Mouse (Mus musculus): Measurements from ENCODE around the gene Faap24. TPM values are rescaled to one million over a fixed set of nuclear protein-coding genes. Genes with fewer than 3 reads are reported as not detected.

Faap24 gene
- polyA plus RNA-seq, 1 experiment from 2014 or later = 28.7 TPM

DNA sequence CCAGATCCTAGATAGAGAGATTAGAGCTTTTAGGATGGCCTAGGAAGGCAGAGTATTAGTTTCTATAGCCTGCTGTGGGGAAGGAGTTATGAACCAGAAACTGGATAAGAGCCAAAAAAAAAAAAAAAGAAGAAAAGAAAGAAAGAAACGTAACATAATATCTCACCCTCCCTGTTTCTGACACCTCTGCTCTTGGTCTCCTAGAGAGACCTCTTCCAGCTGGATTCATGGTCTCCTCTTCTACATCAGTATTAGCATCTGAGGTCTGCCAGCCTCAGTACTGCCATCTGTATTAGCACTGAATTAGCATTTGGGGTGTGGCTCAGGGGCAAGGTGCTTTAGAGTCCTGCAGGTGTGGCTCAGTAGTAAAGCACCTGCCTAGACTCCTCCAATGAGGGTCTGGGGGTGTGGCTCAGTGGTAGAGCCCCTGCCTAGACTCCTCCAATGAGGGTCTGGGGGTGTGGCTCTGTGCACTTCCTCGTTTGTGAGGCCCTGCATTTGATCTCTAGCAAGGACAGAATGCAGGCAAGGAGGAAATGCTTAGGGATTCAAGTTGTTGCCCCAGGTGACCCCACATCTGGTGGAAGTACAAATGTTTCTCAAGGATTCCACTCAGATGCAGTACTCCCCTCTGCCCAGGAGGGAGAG is 13.8 kb downstream of the Faap24 start:
- H3K27ac ChIP-seq = no peak overlapping the region
- no peaks in the 10 kb centered on the region for H3K27me3 ChIP-seq (ENCODE audit: insufficient read depth, poor library complexity, severe bottlenecking)
- no peaks in the 10 kb centered on the region for H3K36me3 ChIP-seq
- H3K4me3 ChIP-seq = no peak overlapping the region
- DNase-seq (ENCODE audit: low spot score) = no peak
- WGBS = 69% methylated on average over 2 of the region's 2 CpGs
- H3K9me3 ChIP-seq = no peaks in the 10 kb centered on the region
- peaks cover 6% of the 10 kb centered on the region for H3K4me1 ChIP-seq (replicated peaks)

DNA sequence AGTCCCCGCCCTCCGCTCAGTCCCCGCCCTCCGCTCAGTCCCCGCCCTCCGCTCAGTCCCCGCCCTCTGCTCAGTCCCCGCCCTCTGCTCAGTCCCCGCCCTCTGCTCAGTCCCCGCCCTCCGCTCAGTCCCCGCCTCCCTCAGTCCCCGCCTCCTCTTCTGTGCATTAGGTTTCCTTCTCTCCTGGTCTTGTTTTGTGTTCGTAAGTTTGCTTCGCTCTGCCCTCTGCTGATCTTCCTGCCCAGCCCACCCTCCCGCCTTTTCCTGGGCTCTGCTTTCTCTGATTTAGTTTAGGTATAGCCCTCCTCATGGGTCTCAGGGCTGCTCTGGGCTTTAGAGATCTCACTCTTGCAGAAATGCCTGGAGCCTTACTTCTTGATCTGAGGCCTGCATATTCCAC is 14.8 kb downstream of the Faap24 start:
- WGBS = 40% methylated on average over 16 of the region's 16 CpGs
- Histone ChIP-seq H3K4me1 (replicated peaks) (peaks cover 6% of the 10 kb centered on the region), H3K36me3 (no peaks in the 10 kb centered on the region), H3K4me3 (no peak overlapping the region), H3K9me3 (no peaks in the 10 kb centered on the region), H3K27me3 (ENCODE audit: insufficient read depth, poor library complexity, severe bottlenecking) (no peaks in the 10 kb centered on the region), H3K27ac (no peak overlapping the region)
- no peak for DNase-seq (ENCODE audit: low spot score)

DNA sequence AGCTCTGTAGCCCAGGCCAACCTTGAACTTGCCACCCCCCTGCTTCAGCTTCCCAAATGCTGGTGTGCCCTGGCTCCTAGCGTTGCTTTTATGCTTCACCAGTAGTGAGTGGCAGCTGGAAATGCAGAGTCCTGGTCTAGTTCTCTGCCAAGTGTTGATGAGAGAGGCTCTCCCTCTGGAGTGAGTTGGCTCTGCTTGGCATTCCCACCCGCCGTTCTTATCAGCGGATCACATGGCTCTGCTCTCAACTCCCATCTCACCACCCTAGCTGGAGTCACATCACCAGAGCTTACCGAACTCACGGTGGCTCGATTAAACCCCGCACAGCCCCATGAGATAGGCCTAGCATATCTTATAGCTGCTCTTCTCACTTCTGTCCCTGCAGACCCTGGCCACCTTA is 16.3 kb downstream of the Faap24 start:
- no peak for DNase-seq (ENCODE audit: low spot score)
- no peak overlapping the region for H3K27ac ChIP-seq
- H3K27me3 ChIP-seq (ENCODE audit: insufficient read depth, poor library complexity, severe bottlenecking) = no peaks in the 10 kb centered on the region
- WGBS = 92% methylated on average over 8 of the region's 8 CpGs
- H3K9me3 ChIP-seq = no peaks in the 10 kb centered on the region
- H3K4me3 ChIP-seq = no peak overlapping the region
- H3K36me3 ChIP-seq = no peaks in the 10 kb centered on the region
- peaks cover 9% of the 10 kb centered on the region for H3K4me1 ChIP-seq (replicated peaks)

DNA sequence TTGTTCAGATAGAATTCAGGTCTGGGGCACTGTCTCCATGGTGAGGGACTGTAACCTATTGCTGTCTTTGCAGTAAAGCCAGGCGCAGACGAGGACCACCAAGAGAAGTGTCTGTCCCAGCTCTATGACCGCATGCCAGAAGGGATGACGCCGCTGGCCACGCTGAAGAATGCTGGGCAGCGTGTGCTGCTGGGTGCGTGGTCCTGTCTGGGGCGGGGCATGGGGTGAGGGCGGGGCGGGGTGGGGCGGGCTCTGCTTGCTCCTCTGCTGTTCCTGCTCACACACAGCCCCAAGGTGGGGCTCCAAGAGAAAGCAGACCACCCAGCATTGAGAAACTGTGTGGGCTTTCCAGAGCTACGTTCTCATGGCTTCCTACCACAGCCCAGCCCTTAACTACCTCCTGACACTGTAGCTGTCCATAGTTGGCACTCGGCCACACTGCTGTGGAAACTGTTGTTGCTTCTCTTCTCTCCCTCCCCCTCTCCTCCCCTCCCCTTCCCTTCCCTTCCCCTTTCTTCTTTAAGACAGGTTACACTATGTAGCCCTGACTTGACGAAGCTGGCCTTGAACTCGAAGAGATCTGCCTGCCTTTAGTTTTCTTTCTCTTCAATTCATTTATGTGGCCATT is 17.0 kb downstream of the Faap24 start:
- Histone ChIP-seq H3K36me3 (no peaks in the 10 kb centered on the region), H3K4me1 (replicated peaks) (peaks cover 14% of the 10 kb centered on the region), H3K4me3 (no peak overlapping the region), H3K9me3 (no peaks in the 10 kb centered on the region), H3K27me3 (ENCODE audit: insufficient read depth, poor library complexity, severe bottlenecking) (no peaks in the 10 kb centered on the region), H3K27ac (no peak overlapping the region)
- DNase-seq (ENCODE audit: low spot score) = no peak
- 68% methylated on average over 16 of the region's 16 CpGs for WGBS

DNA sequence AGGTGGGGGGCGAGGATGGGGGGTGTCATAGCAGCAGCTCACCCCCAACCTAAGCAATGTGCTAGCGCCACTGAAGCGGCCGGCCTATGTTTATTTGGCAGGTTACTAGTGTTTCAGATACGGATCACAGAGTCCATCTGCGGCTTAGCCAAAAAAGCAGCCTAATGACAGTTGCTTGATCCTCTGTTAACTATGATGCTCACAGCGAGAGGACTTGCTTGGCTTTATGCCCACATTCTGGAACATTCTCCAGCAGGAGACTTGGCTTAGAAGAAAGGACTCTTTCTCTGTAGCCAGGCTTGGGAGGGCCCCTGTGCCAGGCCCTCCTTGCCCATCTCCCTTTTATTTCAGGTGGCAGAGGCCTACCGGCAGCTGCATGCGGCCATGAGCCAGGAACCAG is 20.0 kb downstream of the Faap24 start:
- WGBS = 96% methylated on average over 9 of the region's 9 CpGs
- Histone ChIP-seq H3K27me3 (ENCODE audit: insufficient read depth, poor library complexity, severe bottlenecking) (no peaks in the 10 kb centered on the region), H3K27ac (no peak overlapping the region), H3K4me1 (replicated peaks) (peaks cover 20% of the 10 kb centered on the region), H3K9me3 (no peaks in the 10 kb centered on the region), H3K4me3 (no peak overlapping the region), H3K36me3 (no peaks in the 10 kb centered on the region)
- no peak for DNase-seq (ENCODE audit: low spot score)

DNA sequence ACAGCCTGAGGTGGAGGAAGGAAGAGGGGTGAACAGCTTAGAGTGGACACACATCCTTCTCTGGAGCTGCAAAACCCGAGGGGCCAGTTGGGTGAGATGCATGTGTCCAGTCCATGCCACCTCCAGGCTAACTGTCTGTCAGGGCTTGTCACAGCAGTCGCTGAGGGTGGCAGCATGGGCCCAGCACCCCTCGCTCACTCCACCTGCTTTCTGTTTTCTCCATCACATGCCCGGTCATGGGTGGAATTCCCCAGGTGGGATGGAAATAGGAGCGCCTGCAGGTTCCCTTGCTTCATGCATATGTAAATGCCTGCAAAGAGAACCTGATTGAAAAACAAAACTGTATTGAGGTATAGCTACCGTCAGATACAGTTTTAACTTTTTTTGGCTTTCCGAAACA is 22.4 kb downstream of the Faap24 start:
- no peaks in the 10 kb centered on the region for H3K36me3 ChIP-seq
- WGBS = 87% methylated on average over 7 of the region's 7 CpGs
- peaks cover 27% of the 10 kb centered on the region for H3K4me1 ChIP-seq (replicated peaks)
- no peak overlapping the region for H3K4me3 ChIP-seq
- no peaks in the 10 kb centered on the region for H3K27me3 ChIP-seq (ENCODE audit: insufficient read depth, poor library complexity, severe bottlenecking)
- no peak for DNase-seq (ENCODE audit: low spot score)
- no peaks in the 10 kb centered on the region for H3K9me3 ChIP-seq
- no peak overlapping the region for H3K27ac ChIP-seq

- Histone ChIP-seq H3K9me3 (peaks cover 3% of the 10 kb centered on the region; the same call in 1 of the 2 replicates), H3K36me3 (0 out of 2 replicates have a peak, but pooled peaks cover 3% of the 10 kb centered on the region), H3K27me3 (ENCODE audit: insufficient read depth, poor library complexity, severe bottlenecking) (no peaks in the 10 kb centered on the region), H3K27ac (no peak overlapping the region), H3K4me1 (replicated peaks) (peaks cover 26% of the 10 kb centered on the region), H3K4me3 (no peak overlapping the region)
- DNase-seq (ENCODE audit: low spot score) = no peak
- 77% methylated on average over 16 of the region's 16 CpGs for WGBS
Measured at GRCm38 (mm10) chr7:35373146-35373989, 23.3 kb downstream of the Faap24 start.

DNA sequence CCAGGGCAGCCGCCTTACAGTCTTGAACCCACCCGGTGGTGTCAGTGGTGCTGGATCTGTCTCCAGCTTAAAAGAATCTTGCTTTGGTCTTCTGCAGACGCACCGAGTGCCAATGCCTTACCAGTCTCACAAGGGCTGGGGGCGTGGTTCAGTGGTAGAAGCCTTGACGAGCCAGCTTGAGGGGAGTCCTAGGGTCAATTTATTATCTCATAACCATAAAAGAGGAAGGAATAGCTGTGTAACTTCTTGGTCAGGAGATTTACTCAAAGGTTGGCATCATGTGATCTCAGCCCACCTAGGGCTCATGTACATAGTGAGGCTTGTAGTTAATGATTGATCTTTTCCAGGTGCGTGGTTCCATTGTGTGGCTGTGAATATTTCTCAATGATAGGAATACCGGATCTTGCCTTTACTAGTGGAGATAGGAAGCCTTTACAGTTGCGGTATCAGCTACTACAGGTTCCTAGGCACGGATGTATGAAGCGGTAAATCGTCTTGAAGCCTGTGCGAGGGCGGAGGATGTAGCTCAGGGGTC is 24.1 kb downstream of the Faap24 start:
- WGBS = 93% methylated on average over 14 of the region's 14 CpGs
- Histone ChIP-seq H3K4me1 (replicated peaks) (peaks cover 26% of the 10 kb centered on the region), H3K4me3 (no peak overlapping the region), H3K36me3 (0 out of 2 replicates have a peak, but pooled peaks cover 3% of the 10 kb centered on the region), H3K9me3 (peaks cover 3% of the 10 kb centered on the region; the same call in 1 of the 2 replicates), H3K27ac (peak overlapping the region; percentile 24; the same call in 1 of the 2 replicates), H3K27me3 (ENCODE audit: insufficient read depth, poor library complexity, severe bottlenecking) (no peaks in the 10 kb centered on the region)
- no peak for DNase-seq (ENCODE audit: low spot score)

- Histone ChIP-seq H3K27me3 (ENCODE audit: insufficient read depth, poor library complexity, severe bottlenecking) (no peaks in the 10 kb centered on the region), H3K36me3 (peaks cover 8% of the 10 kb centered on the region; the same call in 1 of the 2 replicates), H3K9me3 (peaks cover 5% of the 10 kb centered on the region; the same call in 1 of the 2 replicates), H3K4me3 (peak overlapping the region; percentile 23), H3K4me1 (replicated peaks) (peaks cover 26% of the 10 kb centered on the region), H3K27ac (peak overlapping the region; percentile 84)
- DNase-seq (ENCODE audit: low spot score) = peak; percentile 37
- WGBS = 27% methylated on average over 14 of the region's 14 CpGs
Measured at GRCm38 (mm10) chr7:35371096-35371495, 25.5 kb downstream of the Faap24 start.

GRCm38 (mm10) chr7:35365161-35365910 is 31.3 kb downstream of the Faap24 start:
- H3K4me3 ChIP-seq = no peak overlapping the region
- H3K27ac ChIP-seq = no peak overlapping the region
- 73% methylated on average over 12 of the region's 12 CpGs for WGBS
- H3K9me3 ChIP-seq = peaks cover 5% of the 10 kb centered on the region; the same call in 1 of the 2 replicates
- no peaks in the 10 kb centered on the region for H3K27me3 ChIP-seq (ENCODE audit: insufficient read depth, poor library complexity, severe bottlenecking)
- DNase-seq (ENCODE audit: low spot score) = no peak
- H3K4me1 ChIP-seq (replicated peaks) = peaks cover 12% of the 10 kb centered on the region
- H3K36me3 ChIP-seq = peaks cover 8% of the 10 kb centered on the region; the same call in 1 of the 2 replicates

GRCm38 (mm10) chr7:35362868-35363267 is 33.8 kb downstream of the Faap24 start:
- Histone ChIP-seq H3K9me3 (0 out of 2 replicates have a peak, but pooled peaks cover 3% of the 10 kb centered on the region), H3K4me3 (no peak overlapping the region), H3K4me1 (replicated peaks) (peaks cover 12% of the 10 kb centered on the region), H3K27me3 (ENCODE audit: insufficient read depth, poor library complexity, severe bottlenecking) (no peaks in the 10 kb centered on the region), H3K27ac (peak overlapping the region; percentile 59; the same call in 1 of the 2 replicates), H3K36me3 (peaks cover 5% of the 10 kb centered on the region; the same call in 1 of the 2 replicates)
- WGBS = 71% methylated on average over 5 of the region's 5 CpGs
- DNase-seq (ENCODE audit: low spot score) = no peak

- Histone ChIP-seq H3K27ac (no peak overlapping the region), H3K36me3 (peaks cover 5% of the 10 kb centered on the region; the same call in 1 of the 2 replicates), H3K4me3 (no peak overlapping the region), H3K27me3 (ENCODE audit: insufficient read depth, poor library complexity, severe bottlenecking) (no peaks in the 10 kb centered on the region), H3K4me1 (replicated peaks) (peaks cover 12% of the 10 kb centered on the region), H3K9me3 (0 out of 2 replicates have a peak, but pooled peaks cover 3% of the 10 kb centered on the region)
- no peak for DNase-seq (ENCODE audit: low spot score)
- WGBS = 71% methylated on average over 5 of the region's 5 CpGs
Measured at GRCm38 (mm10) chr7:35362253-35362652, 34.4 kb downstream of the Faap24 start.

Data from hindbrain, embryonic 10.5 days (tissue).